Mouse (Mus musculus): Measurements from ENCODE around the gene Slc25a54. TPM values are rescaled to one million over a fixed set of nuclear protein-coding genes. Genes with fewer than 3 reads are reported as not detected.

Gene Slc25a54
- total and polyA plus RNA-seq, 3 experiments = not detected

- no peak for DNase-seq (ENCODE audit: extremely low read depth)
- dilution Hi-C loops (cut with MboI; ENCODE audit: extremely low pct_ligation_motif_present, extremely low pct_unique_long_range_greater_than_20kb, low sequenced_read_pairs) (no loop called here), in situ Hi-C loops (cut with MboI; ENCODE audit: low pct_ligation_motif_present, low pct_unique_long_range_greater_than_20kb, low sequenced_read_pairs) (no loop called here)
- H3K27me3 ChIP-seq (replicated peaks) = no peaks in the 10 kb centered on the region
- no peaks in the 10 kb centered on the region for H3K79me2 ChIP-seq (replicated peaks; ENCODE audit: control insufficient read depth, extremely low read depth, insufficient read depth, poor library complexity, severe bottlenecking)
- H3K27ac ChIP-seq (ENCODE audit: insufficient read depth, low read depth) = no peak overlapping the region
- H3K4me2 ChIP-seq (ENCODE audit: insufficient read depth, low read depth, poor library complexity, severe bottlenecking) = no peak overlapping the region
- no peaks in the 10 kb centered on the region for H3K4me1 ChIP-seq (ENCODE audit: control insufficient read depth in 1 of 2, insufficient read depth in 2 of 2)
- no peak overlapping the region for H3K9ac ChIP-seq (ENCODE audit: insufficient read depth, low read depth)
- H3K36me3 ChIP-seq (replicated peaks in 1 of 2; ENCODE audit: control insufficient read depth in 1 of 2, insufficient read depth in 1 of 2, low read length in 1 of 2) = no peaks in the 10 kb centered on the region
- no peak for TF ChIP-seq MEF2A (IDR thresholded peaks at IDR 0.05; ENCODE audit: borderline replicate concordance, low read depth, low read length)
- TF ChIP-seq NELFE (IDR thresholded peaks at IDR 0.05; ENCODE audit: low read depth, low read length) = no peak
- no peak for TF ChIP-seq POLR2A (IDR thresholded peaks at IDR 0.05; ENCODE audit: low read depth, low read length)
- TF ChIP-seq ZC3H11A (IDR thresholded peaks at IDR 0.05; ENCODE audit: low read depth, low read length) = no peak
- TF ChIP-seq RAD21 (IDR thresholded peaks at IDR 0.05; ENCODE audit: low read depth, low read length) = no peak
- no peak for TF ChIP-seq ZKSCAN1 (IDR thresholded peaks at IDR 0.05; ENCODE audit: borderline replicate concordance, low read depth, low read length)
- no peak for TF ChIP-seq USF2 (conservative IDR thresholded peaks at IDR 0.05; ENCODE audit: low read depth, low read length)
- no peak overlapping the region for H3K4me3 ChIP-seq (replicated peaks in 1 of 3; ENCODE audit: low read depth in 2 of 3, low read length in 2 of 3, poor library complexity in 1 of 3)
- no peaks in the 10 kb centered on the region for H3K9me3 ChIP-seq (replicated peaks; ENCODE audit: low read length)
Measured at GRCm38 (mm10) chr3:109152561-109152960, 72.3 kb downstream of the Slc25a54 start.

GRCm38 (mm10) chr3:109153410-109153809 lies 73.1 kb downstream of the Slc25a54 start:
- dilution Hi-C loops (cut with MboI; ENCODE audit: extremely low pct_ligation_motif_present, extremely low pct_unique_long_range_greater_than_20kb, low sequenced_read_pairs) (no loop called here), in situ Hi-C loops (cut with MboI; ENCODE audit: low pct_ligation_motif_present, low pct_unique_long_range_greater_than_20kb, low sequenced_read_pairs) (no loop called here)
- Histone ChIP-seq H3K27me3 (replicated peaks) (no peaks in the 10 kb centered on the region), H3K27ac (ENCODE audit: insufficient read depth, low read depth) (no peak overlapping the region), H3K79me2 (replicated peaks; ENCODE audit: control insufficient read depth, extremely low read depth, insufficient read depth, poor library complexity, severe bottlenecking) (no peaks in the 10 kb centered on the region), H3K4me3 (replicated peaks in 1 of 3; ENCODE audit: low read depth in 2 of 3, low read length in 2 of 3, poor library complexity in 1 of 3) (no peak overlapping the region), H3K9me3 (replicated peaks; ENCODE audit: low read length) (no peaks in the 10 kb centered on the region), H3K36me3 (replicated peaks in 1 of 2; ENCODE audit: control insufficient read depth in 1 of 2, insufficient read depth in 1 of 2, low read length in 1 of 2) (no peaks in the 10 kb centered on the region), H3K9ac (ENCODE audit: insufficient read depth, low read depth) (no peak overlapping the region), H3K4me1 (ENCODE audit: control insufficient read depth in 1 of 2, insufficient read depth in 2 of 2) (no peaks in the 10 kb centered on the region), H3K4me2 (ENCODE audit: insufficient read depth, low read depth, poor library complexity, severe bottlenecking) (no peak overlapping the region)
- no peak for TF ChIP-seq MAZ (IDR thresholded peaks at IDR 0.05; ENCODE audit: low read depth, low read length)
- no peak for TF ChIP-seq CHD2 (IDR thresholded peaks at IDR 0.05; ENCODE audit: low read length)
- no peak for TF ChIP-seq PAX5 (IDR thresholded peaks at IDR 0.05; ENCODE audit: low read length)
- no peak for TF ChIP-seq GABPA (IDR thresholded peaks at IDR 0.05; ENCODE audit: insufficient replicate concordance, low read depth, low read length)
- TF ChIP-seq TCF12 (IDR thresholded peaks at IDR 0.05; ENCODE audit: low read depth, low read length) = no peak
- TF ChIP-seq ZNF384 (IDR thresholded peaks at IDR 0.05; ENCODE audit: low read depth, low read length) = no peak
- TF ChIP-seq UBTF (IDR thresholded peaks at IDR 0.05; ENCODE audit: low read depth, low read length) = no peak
- TF ChIP-seq TBP (conservative IDR thresholded peaks at IDR 0.05; ENCODE audit: low read depth, low read length) = no peak
- TF ChIP-seq POLR2AphosphoS2 (IDR thresholded peaks at IDR 0.05; ENCODE audit: low read depth, low read length) = no peak
- TF ChIP-seq IRF4 (IDR thresholded peaks at IDR 0.05; ENCODE audit: low read depth, low read length) = no peak
- TF ChIP-seq ELF1 (IDR thresholded peaks at IDR 0.05; ENCODE audit: low read depth, low read length) = no peak
- TF ChIP-seq POLR2A (IDR thresholded peaks at IDR 0.05; ENCODE audit: low read depth, low read length) = no peak
- DNase-seq (ENCODE audit: extremely low read depth) = no peak

Measured in CH12.LX (cell line).